Mouse (Mus musculus) layer of hippocampus, adult 9-11 months (tissue): ENCODE results near the gene Fasl.

ENCODE experiments used
- DNase-seq: peaks from one replicate; pipeline ENCODE4 v3.0.0; 2022

Gene Fasl

DNA sequence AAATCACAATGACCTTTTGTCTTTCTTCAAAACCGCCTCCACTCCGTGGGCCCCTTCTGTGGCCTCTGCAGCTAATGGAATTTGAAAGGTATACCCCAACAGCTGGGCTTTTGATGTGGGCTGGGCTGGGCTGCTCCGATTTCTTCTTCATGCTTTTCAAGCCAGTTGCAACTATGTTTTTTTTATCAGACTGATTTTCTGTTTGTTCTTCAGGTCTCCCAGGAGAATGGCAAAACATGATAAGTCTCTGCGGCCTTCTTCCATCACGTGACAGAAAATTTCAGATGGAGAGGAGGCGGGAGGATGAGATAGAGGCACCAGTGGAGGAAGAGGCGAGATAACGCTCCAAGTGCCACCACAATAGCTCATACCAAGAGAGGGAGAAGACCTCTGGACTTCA is 37.0 kb downstream of the Fasl start:
- no peak for DNase-seq

DNA sequence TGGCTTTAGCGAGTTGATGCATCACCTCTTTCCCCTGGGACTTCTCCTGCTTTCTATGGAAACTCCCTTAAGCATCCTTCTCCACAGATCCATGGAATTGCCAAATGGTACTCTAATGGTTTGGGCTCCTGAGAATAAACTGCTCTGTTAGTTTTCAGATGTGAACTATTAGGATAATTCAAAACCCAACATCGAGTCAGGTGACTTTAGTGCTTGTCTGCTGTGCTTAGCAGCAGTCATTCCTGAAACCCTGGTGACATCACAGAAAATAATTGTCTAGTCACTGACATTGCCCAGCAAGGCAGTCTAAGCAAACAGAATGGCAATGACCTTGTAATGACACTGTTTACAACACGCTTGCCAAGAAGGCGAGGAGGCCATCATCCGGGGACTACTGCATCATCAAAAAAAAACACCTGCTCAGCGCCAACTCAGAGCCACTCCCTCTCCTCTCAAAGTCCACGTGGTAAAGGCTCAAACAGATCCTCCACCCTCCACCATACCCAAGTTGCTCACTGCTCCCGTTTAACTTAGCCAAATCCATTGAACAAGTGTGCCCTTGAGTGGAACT is 37.7 kb downstream of the Fasl start:
- no peak for DNase-seq

DNA sequence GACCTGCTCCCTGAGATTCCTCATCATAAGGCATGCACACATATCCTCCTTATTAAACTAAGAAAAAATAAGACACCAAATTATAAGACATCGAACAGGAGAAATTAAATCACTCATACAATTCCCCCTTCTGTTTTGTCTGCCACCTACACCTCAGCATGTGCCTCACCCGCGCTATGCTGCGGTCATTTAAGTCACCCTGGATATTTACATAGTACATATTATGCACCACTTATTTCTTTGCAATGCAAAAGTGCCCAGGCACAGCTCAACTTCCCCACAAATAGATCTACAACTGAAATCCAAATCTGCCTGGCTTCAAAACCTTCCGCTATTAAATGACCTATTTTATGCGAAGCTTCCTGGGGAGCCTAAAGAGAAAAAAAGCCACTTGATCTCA is 39.6 kb downstream of the Fasl start:
- DNase-seq: no peak

DNA sequence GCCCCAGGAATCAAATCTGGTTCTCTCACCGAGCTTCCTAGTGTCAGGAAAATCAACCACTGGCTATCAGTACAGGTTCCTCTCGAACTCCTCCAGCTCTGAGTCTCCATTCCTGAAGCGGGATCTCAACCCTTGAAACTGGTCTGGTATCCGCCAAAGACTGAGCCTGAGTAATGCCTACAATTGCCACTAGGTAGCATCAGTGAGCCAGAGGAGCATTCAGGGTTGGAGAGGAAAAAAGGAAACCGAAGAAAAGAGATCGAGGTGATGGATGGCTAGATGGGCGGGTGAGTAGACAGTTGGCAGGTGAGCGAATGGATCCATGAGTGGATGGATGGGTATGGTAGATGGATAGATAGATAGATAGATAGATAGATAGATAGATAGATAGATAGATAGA is 40.2 kb downstream of the Fasl start:
- no peak for DNase-seq

DNA sequence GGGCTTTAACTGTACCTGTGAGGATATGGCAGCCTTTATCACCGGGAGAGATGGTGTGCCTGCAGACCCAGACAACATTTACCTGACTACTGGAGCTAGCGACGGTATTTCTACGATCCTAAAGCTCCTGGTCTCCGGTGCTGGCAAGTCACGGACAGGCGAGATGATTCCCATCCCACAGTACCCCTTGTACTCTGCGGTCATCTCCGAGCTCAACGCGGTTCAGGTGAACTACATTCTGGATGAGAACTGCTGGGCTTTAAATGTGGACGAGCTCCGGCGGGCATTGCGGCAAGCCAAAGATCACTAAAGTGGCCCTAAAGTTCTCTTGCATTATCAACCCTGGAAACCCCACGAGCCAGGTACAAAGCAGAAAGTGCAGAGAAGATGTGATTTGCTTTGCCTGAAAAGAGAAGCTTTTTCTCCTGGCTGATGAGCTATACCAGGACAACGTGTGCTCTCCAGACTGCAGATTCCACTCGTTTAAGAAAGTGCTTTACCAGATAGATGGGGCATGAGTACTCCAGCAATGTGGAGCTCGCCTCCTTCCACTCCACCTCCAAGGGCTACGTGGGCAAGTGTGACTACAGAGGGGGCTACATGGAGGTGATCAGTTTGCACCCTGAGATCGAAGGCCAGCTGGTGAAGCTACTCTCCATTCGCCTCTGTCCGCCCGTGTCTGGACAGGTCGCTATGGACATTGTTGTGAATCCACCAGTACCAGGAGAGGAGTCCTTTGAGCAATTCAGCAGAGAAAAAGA is 41.6 kb downstream of the Fasl start:
- DNase-seq: no peak

DNA sequence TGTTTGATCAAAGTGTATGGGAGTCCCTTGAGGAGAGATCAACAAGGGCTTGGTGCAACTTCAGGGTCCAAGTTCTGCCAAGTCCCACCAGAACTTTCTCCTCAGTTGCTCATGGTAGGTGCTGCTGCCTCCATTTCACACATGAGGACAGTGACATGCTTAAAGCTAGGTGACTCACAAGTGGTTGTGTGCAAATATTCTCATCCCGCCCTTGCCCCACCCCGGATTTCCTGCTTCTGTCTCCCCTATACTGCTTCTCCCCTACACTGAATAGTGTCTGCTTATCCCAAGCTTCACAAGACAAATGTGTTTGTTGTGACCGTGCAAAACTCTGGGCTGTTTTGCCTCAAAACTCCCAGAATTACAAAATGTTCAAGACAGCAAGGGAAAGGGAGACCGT is 43.4 kb downstream of the Fasl start:
- DNase-seq: no peak

DNA sequence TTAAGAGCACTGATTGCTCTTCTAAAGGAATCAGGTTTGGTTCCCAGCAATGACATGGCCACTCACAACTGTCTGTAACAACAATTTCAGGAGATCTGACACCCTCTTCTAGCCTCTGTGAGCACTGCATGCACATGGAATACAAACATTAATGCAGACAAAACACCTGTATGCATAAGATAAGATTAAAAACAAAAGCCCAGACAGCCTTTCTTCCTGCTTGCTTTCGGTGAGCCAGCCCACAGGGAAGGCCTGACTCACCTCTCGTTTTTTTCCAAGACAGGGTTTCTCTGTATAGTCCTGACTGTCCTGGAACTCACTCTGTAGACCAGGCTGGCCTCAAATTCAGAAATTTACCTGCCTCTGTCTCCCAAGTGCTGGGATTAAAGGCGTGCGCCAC is 44.1 kb downstream of the Fasl start:
- no peak for DNase-seq

DNA sequence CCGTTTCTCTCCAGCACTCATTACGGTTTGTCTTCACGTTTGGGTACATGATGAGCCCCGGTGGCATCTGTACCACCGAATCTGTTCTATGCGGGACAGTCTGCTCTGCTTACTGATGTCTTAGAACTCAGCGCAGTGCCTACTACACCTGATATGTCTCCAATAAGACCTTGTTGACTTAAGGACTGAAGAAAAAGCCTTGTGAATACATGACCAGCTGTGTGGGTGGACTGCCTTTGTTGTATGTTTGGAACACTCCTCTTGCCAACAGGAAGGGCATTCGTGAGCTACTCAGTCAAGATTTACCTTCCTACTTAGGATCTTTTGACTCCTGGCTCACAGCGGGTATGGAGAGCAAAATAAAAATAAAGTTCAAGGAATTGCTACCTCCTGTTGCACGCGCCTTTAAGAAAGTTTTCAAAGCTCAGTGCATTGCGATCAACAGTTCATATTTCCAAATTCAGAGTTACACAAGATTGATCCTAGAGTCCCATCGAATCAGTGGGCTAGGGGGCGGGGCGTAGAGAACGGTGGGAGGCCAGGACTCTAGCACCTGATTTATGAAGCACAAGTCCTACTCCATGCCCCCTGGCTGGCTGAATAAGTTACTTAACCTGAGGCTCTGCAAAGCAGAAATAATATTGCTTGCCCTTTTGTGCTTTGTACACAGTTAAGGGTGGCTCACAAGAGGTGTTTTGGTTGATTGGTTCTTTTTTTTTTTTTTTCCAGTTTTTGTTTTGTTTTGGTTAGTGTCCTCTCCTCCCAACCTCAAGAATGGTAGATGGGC is 45.6 kb downstream of the Fasl start:
- DNase-seq: no peak

DNA sequence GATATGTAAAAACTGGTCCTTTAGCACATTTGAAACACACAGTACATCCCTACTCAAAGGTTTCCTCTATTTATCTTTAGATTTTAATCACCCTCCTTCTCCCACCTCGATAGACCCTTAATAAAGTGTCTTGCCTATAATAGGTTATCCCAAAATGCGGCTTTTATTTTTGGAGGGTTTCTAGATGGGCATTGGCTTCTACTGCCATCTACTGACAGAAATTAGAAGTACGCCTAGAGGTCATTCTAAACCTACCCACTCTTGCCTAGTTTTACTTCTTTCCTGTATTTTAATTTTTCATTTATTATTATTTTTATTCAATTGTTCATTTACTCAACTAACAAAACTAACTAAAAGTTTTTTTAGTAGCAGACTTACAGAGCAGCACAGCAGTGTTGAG is 51.4 kb downstream of the Fasl start:
- DNase-seq: no peak

DNA sequence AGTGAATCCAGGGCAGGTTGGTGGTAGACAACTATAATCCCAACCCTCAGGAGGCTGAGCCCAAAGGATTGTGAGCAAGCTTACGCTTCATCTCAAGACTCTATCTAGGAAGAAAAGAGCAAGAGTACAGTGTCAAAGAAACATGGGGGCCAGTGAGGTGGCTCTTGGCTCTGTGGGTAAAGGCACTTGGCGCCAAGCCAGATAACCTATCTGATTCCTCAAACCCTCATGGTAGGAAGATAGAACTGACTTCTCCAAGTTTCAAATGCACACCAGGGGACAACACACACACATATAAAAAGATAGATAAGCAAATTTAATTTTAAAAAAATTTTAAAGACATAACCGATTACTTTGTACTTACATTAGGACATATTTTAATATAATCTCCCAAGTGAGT is 52.0 kb downstream of the Fasl start:
- DNase-seq: no peak

DNA sequence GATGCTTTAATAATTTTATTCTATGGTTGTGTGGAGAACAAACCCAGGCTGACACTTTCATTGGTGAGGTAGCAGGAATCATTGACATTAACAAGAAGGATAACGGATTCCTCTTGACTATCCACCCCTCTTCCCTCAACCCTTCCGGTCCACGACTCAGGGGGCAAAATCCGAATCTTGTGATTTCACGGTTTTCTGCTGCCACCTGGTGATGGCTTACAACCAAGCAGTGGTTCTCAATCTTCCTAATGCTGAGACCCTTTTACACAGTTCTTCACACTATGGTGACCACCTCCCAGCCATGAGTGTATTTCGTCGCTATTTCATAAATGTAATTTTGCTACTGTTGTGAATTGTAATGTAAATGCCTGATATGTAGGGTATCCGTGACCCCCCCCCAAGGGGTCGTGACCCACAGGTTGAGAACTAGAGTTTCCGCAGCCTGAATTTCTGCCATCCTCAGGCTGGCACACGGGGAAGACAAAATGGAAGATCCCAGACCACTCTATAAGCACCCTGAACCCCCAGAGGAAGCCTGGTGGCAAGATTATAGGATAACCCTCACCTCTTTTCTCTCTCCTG is 52.7 kb downstream of the Fasl start:
- no peak for DNase-seq

DNA sequence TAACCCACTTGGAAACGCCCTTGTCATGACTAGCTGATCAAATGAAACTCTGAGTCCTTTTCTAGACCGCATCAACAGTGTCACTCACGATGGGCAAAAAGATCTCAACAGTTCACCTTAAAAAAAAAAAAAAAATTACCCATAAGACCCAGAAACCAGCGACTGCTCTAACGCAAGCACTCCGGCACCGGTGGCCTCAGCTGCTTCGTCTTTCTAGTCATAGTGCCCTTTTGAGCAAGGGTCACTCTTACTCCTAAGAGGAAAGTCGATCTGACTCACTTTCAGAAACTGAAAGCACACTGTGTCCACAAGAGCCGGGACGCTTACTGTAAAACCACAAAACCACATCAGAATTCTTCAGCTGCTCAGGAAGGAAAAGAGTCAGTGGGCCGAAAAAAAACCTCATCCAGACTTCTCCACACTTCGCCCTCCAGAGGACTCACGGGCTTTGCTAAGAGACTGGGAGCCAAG is 53.5 kb downstream of the Fasl start:
- DNase-seq: no peak

DNA sequence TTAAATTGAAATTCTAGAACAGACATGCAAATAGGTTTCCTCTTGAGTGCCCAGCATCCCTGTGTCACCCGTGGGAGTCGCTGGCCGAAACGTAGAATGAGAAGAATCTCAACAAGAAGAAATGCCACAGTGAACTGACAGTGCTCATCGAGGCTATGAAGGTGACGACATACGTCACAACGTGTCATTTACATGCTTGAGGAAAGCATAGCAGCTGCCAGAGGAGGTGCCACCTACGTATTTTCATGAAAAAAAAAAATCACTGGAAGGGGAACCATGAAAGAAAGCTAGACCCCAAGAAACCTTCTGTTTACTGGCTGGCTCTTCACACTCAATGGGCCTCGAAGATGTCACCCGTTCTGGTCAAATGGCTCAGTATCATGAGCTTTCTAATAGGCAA is 54.0 kb downstream of the Fasl start:
- DNase-seq: no peak
